Mouse (Mus musculus) megakaryocyte, adult 5-6 weeks (primary cell): ENCODE results near the gene Fgb. TPM values are rescaled to one million over a fixed set of nuclear protein-coding genes. Genes with fewer than 3 reads are reported as not detected.

ENCODE experiments used
- ATAC-seq: 2 replicates; pipeline ENCODE4 v1.8.0; 2016; ENCODE audit warnings: mild to moderate bottlenecking, inconsistent platforms; ENCODE audit not compliant: poor library complexity, severe bottlenecking
- total RNA-seq, 2 experiments: library from RNA; stranded (forward) in 1 of 2; stranded (reverse) in 1 of 2; fragments of 153-499, 151-499 nt in 1 of 2; fragments of 221-1000, 200-1000 nt in 1 of 2; gene quantifications; 2 replicates each; pipeline versions ENCODE4 v1.2.3 to v1.2.4; 2015 to 2017

Gene Fgb
- total RNA-seq, 2 experiments from 2014 or later = not detected

DNA sequence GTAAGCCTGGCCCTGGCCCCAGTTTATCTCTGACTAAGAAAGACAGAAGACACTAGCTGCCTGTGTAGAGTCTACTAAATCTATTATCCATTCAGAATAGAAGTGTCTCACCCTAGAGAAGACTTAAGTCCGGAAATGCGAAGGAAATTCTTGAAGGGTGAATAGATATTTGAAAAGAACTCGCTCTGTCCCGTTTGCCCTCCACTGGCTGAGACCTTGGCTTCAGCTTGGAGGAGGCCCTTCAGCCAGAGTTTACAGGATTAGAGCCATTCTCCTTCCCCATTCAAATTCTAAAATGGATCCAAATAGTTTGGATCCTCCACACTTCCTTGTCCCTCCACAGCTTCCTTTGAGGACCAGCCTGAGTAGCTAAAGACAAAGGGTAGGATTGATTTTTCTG, 19.3 kb downstream of the Fgb start:
- no peak for ATAC-seq

GRCm38 (mm10) chr3:83027546-83028251, 22.0 kb downstream of the Fgb start:
- no peak for ATAC-seq

- no peak for ATAC-seq
These were observed 24.0 kb downstream of the Fgb start, which contains the start of gene Fga for GRCm38 (mm10) chr3:83025475-83026301. TSS of gene Fga (plus strand) at chr3:83026076.

DNA sequence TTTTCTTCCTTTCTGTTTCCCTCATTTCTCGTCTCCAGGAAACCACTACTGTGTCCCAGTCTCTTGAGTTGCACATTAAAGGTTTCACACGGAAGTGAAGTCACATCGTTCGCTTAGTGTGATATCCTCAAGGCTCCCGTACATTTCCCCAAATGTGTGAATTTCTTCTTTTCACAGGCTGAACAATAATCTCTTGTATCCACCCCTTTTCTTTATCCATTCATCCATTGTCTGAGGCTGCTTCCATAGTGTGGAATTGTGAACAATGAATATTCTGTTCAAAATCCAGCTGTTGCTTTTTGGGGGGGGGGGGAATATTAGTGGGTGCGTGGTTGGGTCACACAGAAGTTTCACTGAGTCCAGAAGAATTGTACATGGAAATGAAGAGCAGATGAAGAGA, 24.6 kb downstream of the Fgb start:
- ATAC-seq = no peak

DNA sequence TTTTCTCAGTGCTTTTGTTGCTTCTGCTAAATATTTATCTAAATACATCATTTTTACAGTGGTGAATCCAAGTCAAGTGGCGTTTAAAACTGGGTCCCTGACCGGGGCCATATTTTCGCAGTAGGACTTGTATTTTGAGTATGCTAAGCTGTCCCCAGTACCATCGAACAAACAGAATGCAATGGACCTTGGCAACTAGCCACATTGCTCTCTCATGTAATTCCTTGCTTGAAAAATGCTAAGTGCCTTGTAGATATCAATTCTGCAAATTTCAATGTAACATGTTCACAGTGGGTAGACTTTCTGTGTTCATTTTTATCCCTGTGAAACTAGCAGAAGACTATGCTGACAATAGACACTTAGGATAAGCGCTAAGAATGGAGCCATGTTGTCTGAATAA, 28.5 kb downstream of the Fgb start:
- ATAC-seq = no peak

- ATAC-seq = no peak
These were observed 29.3 kb downstream of the Fgb start for GRCm38 (mm10) chr3:83020387-83020786.

DNA sequence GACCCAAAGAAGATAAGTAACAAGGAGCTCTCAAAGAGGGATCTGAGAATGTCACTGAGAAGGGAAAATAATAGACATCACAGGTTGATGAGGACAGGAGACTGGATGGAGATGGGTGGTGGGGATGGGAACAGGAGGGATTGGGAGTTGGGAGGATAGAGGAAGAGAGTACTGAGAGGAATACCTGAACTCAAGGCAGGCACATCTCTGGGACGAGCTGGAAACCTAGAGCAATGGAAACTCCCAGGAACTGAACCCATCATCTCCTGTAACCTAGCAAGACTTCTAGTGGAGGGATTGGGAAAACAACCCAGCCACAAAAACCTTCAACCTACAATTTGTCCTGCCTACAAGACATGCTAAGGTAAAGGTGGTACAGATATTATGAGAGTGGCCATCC, 33.4 kb downstream of the Fgb start:
- ATAC-seq = no peak

DNA sequence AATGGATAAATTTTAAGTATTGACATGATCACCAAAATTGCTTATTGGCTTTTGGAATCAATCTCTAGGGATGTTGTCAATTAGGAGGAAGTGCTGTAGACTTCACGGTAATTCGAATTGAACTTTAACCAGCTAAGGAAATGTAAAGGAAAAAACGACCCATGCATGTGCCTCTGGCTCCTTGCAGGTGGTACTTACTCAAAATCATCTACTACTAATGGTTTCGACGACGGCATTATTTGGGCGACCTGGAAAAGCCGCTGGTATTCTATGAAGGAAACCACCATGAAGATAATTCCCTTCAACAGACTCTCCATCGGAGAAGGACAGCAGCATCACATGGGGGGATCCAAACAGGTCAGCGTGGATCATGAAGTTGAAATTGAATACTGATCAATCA, 35.7 kb downstream of the Fgb start:
- no peak for ATAC-seq

GRCm38 (mm10) chr3:83012636-83013035, 37.0 kb downstream of the Fgb start:
- no peak for ATAC-seq

- ATAC-seq = no peak
These were observed 38.1 kb downstream of the Fgb start for GRCm38 (mm10) chr3:83011565-83011964.

GRCm38 (mm10) chr3:83011136-83011535, 38.5 kb downstream of the Fgb start:
- ATAC-seq = no peak

DNA sequence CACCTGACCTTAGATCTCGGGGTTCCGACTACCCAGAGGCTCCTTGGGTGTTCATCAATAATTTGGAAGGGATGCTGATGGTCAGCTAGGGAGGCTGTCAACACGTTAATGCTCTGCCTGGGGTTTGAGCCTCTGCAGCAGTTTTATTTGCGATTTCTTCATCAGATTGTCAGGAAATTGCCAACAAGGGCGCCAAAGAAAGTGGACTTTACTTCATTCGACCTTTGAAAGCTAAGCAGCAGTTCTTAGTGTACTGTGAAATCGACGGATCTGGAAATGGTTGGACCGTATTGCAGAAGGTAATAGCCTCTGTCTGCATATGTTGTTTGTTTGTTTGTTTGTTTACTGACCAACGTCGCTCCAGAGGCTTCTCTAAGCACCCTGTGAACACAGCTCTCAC, 39.4 kb downstream of the Fgb start:
- ATAC-seq = no peak

GRCm38 (mm10) chr3:83007557-83007956, 42.1 kb downstream of the Fgb start, which contains the start of gene Fgg:
TSS of gene Fgg (plus strand) at chr3:83007724.
- no peak for ATAC-seq

GRCm38 (mm10) chr3:83004801-83005200, 44.9 kb downstream of the Fgb start:
- ATAC-seq = no peak

DNA sequence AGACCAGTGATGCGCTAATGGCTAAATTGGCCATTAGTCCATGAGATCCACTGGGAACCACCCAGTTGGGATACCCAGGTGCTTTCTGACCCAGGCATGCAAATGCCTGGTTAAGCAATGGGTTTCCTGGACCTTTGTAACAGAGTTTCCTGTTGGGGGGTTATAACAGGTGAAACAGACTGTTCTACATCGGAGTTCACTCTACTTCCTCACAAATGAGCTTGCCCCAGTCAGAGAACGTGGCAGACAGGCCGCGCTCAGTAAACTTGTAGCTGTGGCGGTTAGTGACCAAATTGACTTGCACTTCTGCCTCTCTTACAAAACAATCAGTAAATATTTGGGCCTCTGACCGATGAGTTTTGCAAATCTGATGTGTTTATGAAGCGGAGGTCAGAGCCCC, 46.6 kb downstream of the Fgb start:
- ATAC-seq = no peak

- ATAC-seq = peak; percentile 77
These were observed 47.5 kb downstream of the Fgb start for GRCm38 (mm10) chr3:83002191-83002590.

DNA sequence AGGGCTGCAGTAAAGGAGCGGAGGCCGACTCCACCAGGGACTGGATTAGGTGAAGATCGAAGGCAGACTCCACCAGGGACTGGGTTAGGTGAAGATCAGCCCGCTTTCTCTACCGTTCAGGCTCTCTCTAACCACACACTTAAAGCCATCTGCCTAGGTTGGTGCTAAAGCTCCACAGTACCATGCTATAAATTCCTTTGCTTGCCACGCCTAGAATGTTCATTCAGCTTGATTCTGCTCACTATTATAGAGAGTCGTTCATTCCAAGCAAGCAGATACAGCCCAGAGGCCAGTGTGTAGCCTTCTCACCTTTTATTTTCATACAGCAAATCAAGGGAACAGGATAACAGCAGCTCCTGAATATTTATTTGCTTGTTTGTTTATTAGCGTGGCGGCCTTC, 49.7 kb downstream of the Fgb start:
- no peak for ATAC-seq

GRCm38 (mm10) chr3:82998772-82999463, 50.7 kb downstream of the Fgb start:
- peak; percentile 75 for ATAC-seq

DNA sequence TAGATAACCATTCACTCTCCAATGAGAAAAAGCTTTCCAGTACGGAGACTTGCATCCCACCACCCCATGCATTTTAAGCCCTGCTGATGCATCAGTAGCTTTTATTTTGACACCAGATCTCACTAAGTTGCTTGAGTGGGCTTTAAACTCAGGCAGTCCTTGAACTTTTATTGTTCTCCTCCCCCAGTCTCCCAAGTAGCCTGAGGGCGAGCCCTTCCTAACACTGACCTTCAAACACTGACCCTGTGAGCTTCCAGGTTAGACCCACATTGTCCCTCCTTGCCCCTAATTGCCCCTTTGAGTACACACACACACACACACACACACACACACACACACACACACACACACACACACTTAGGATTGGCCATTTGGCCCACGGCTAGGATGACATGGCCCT, 53.0 kb downstream of the Fgb start:
- ATAC-seq = no peak

GRCm38 (mm10) chr3:82995368-82995767, 54.3 kb downstream of the Fgb start:
- ATAC-seq = no peak

DNA sequence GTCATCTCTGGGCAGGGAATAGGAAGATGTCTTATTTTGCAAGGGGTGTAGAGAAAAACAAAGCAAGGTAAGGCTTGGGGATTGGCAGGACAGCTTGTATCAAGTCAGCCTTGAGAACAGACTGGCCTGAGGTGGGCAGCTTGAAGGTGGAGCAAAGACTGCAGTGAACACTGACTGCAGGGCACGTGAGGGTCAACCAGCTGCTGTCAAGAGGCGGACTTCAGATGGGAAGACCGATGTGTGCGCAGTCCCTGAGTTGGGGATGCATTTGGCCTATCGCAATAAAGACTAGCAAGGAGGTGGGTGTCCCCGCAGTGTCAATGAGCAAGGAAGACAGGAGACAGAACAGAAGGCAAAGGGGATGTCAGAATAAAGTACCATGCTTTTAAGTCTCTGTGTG, 56.7 kb downstream of the Fgb start:
- no peak for ATAC-seq

- no peak for ATAC-seq
These were observed 57.7 kb downstream of the Fgb start for GRCm38 (mm10) chr3:82991963-82992362.
